Mouse (Mus musculus) embryo, embryonic 9.5 days (tissue): ENCODE results near the gene Tmem102.
A peak's percentile ranks its signal among the peaks of the same experiment; 100 is the strongest.

Source experiments
- DNase-seq: peaks from one replicate; pipeline ENCODE4 v3.0.0-alpha.2; 2017; ENCODE audit errors: extremely low spot score

Tmem102 gene

GRCm38 (mm10) chr11:69818871-69819270, 13.4 kb upstream of the Tmem102 start:
- DNase-seq, result no peak

GRCm38 (mm10) chr11:69818365-69818764, 12.9 kb upstream of the Tmem102 start, which contains the start of gene Spem2:
TSS of gene Spem2 (minus strand) at chr11:69818465.
- no peak for DNase-seq

GRCm38 (mm10) chr11:69816520-69816919, 11.1 kb upstream of the Tmem102 start:
- DNase-seq, result no peak

GRCm38 (mm10) chr11:69815155-69815554, 9.7 kb upstream of the Tmem102 start, which contains the start of gene Gm39566:
TSS of gene Gm39566 (minus strand) at chr11:69815298.
- no peak for DNase-seq

GRCm38 (mm10) chr11:69810280-69810679, 4.9 kb upstream of the Tmem102 start:
- DNase-seq, result no peak

GRCm38 (mm10) chr11:69807641-69808040, 2.2 kb upstream of the Tmem102 start:
- DNase-seq, result no peak

- DNase-seq, result no peak
These were observed 954 bp upstream of the Tmem102 start for GRCm38 (mm10) chr11:69806378-69806777.

- peak; percentile 10 for DNase-seq
These were observed 828 bp downstream of the Tmem102 start for GRCm38 (mm10) chr11:69804652-69804940.

- DNase-seq, result peak; percentile 68
These were observed 1.4 kb downstream of the Tmem102 start for GRCm38 (mm10) chr11:69803786-69804651.

- no peak for DNase-seq
These were observed 2.1 kb downstream of the Tmem102 start for GRCm38 (mm10) chr11:69803328-69803727.

- DNase-seq, result peak; percentile 83
These were observed 2.7 kb downstream of the Tmem102 start for GRCm38 (mm10) chr11:69802648-69803105.

GRCm38 (mm10) chr11:69801379-69801977, 3.9 kb downstream of the Tmem102 start, which contains the start of gene Fgf11:
TSS of gene Fgf11 (minus strand) at chr11:69801857.
- DNase-seq, result no peak

GRCm38 (mm10) chr11:69800392-69801197, 4.8 kb downstream of the Tmem102 start:
- peak; percentile 90 for DNase-seq

- DNase-seq, result no peak
These were observed 5.4 kb downstream of the Tmem102 start for GRCm38 (mm10) chr11:69800138-69800391.

- no peak for DNase-seq
These were observed 5.9 kb downstream of the Tmem102 start for GRCm38 (mm10) chr11:69799394-69800137.

- no peak for DNase-seq
These were observed 7.5 kb downstream of the Tmem102 start for GRCm38 (mm10) chr11:69797924-69798323.

- no peak for DNase-seq
These were observed 9.4 kb downstream of the Tmem102 start for GRCm38 (mm10) chr11:69795983-69796435.

GRCm38 (mm10) chr11:69795168-69795982, 10.0 kb downstream of the Tmem102 start, which contains the start of gene Chrnb1:
TSS of gene Chrnb1 (minus strand) at chr11:69795943.
- DNase-seq, result peak; percentile 87

- no peak for DNase-seq
These were observed 12.0 kb downstream of the Tmem102 start for GRCm38 (mm10) chr11:69793429-69793828.

GRCm38 (mm10) chr11:69791420-69791819, 14.0 kb downstream of the Tmem102 start:
- DNase-seq, result no peak

- DNase-seq, result no peak
These were observed 16.0 kb downstream of the Tmem102 start for GRCm38 (mm10) chr11:69789431-69789830.
